In genomic region chr9:41697611-41698467, GRCm38 (mm10) we compare ENCODE assay signal across 9 mouse cellular contexts.
DNase-seq lines count a peak whose midpoint lies in the region; ATAC-seq and TF ChIP-seq lines count a peak whose summit lies in the region.
"Had no signal": no experiment of that assay in that cellular context is flagged by ENCODE, and none has a peak within 500 bp of the region (broad histone marks: within the 10 kb centered on the region; RNA-seq: fewer than 3 reads in every experiment).

No protein-coding gene starts in this region.

- H3K36me3 ChIP-seq in forebrain, embryonic 16.5 days (ENCODE audit: control insufficient read depth, insufficient read depth) = no peaks in the 10 kb centered on the region
- no peaks in the 10 kb centered on the region for H3K36me3 ChIP-seq in midbrain, embryonic 12.5 days
- H3K36me3 ChIP-seq: G1E had no signal

- TF ChIP-seq CTCF in left cerebral cortex, adult 2 months (IDR thresholded peaks at IDR 0.05) = no peak

- no peaks in the 10 kb centered on the region for H3K27me3 ChIP-seq in forebrain, embryonic 16.5 days (replicated peaks; ENCODE audit: control insufficient read depth, insufficient read depth, low read length)
- no peaks in the 10 kb centered on the region for H3K27me3 ChIP-seq in midbrain, embryonic 12.5 days

- H3K4me2 ChIP-seq in forebrain, embryonic 16.5 days (ENCODE audit: low read length) = peak overlapping the region; percentile 25; the same call in 1 of the 2 replicates
- peak overlapping the region; percentile 4; the same call in 1 of the 2 replicates for H3K4me2 ChIP-seq in midbrain, embryonic 12.5 days (replicated peaks)

- peaks cover 43% of the 10 kb centered on the region for H3K4me1 ChIP-seq in forebrain, embryonic 16.5 days (replicated peaks; ENCODE audit: control insufficient read depth, insufficient read depth, low read length)
- peaks cover 52% of the 10 kb centered on the region for H3K4me1 ChIP-seq in midbrain, embryonic 12.5 days

- peak overlapping the region; percentile 85 for H3K27ac ChIP-seq in forebrain, embryonic 16.5 days (ENCODE audit: low read length)
- peak overlapping the region; percentile 38; the same call in 1 of the 2 replicates for H3K27ac ChIP-seq in left cerebral cortex, adult 2 months
- H3K27ac ChIP-seq in midbrain, embryonic 12.5 days (replicated peaks) = peak overlapping the region; percentile 90

- intact Hi-C loops in left cerebral cortex, adult 2 months (cut with DNase I) = no loop called here

- peak; percentile 84 for ATAC-seq in forebrain, embryonic 16.5 days
- ATAC-seq in midbrain, embryonic 12.5 days (ENCODE audit: low FRiP score, low read depth) = peak; percentile 86

- WGBS in forebrain, embryonic 16.5 days = 3% methylated on average over 24 of the region's 24 CpGs
- 20% methylated on average over 24 of the region's 24 CpGs for WGBS in midbrain, embryonic 12.5 days

- DNase-seq in cerebellum, postnatal 4 days (ENCODE audit: low spot score in 2 of 2) = peak; percentile 22 to 30
- DNase-seq in left cerebral cortex, adult 2 months (ENCODE audit: extremely low spot score in 1 of 2, low spot score in 2 of 2) = peak; percentile 13 to 23
- no peak for DNase-seq in thymus, adult 18-20 months
- DNase-seq in kidney, postnatal 36 days = no peak
- DNase-seq in adrenal gland, postnatal 10 days = no peak
- DNase-seq in thymus, postnatal 4 days = no peak

- H3K9ac ChIP-seq in forebrain, embryonic 16.5 days (replicated peaks; ENCODE audit: low read depth, low read length) = peak overlapping the region; percentile 41; the same call in 1 of the 2 replicates
- no peak overlapping the region; the same call in 1 of the 2 replicates for H3K9ac ChIP-seq in midbrain, embryonic 12.5 days (replicated peaks)

- H3K4me3 ChIP-seq in forebrain, embryonic 16.5 days (replicated peaks; ENCODE audit: low read length) = no peak overlapping the region
- H3K4me3 ChIP-seq in left cerebral cortex, adult 2 months = no peak overlapping the region
- H3K4me3 ChIP-seq in midbrain, embryonic 12.5 days = no peak overlapping the region

- no peaks in the 10 kb centered on the region for H3K9me3 ChIP-seq in forebrain, embryonic 16.5 days (ENCODE audit: control insufficient read depth, low read length)
- no peaks in the 10 kb centered on the region for H3K9me3 ChIP-seq in midbrain, embryonic 12.5 days

Comparison
In these comparisons a context has a peak if more than half of its experiments do, and no peak if none do; other contexts are left out.
1. DNase-seq: peak in cerebellum, postnatal 4 days (2 of 2) and left cerebral cortex, adult 2 months (2 of 2); none in thymus, adult 18-20 months (0 of 2), kidney, postnatal 36 days (0 of 2), adrenal gland, postnatal 10 days (single experiment) and thymus, postnatal 4 days (single experiment).
2. H3K27ac ChIP-seq: peak in every context shown above with its lines; median percentile 90 in midbrain, embryonic 12.5 days; 85 in forebrain, embryonic 16.5 days; 38 in left cerebral cortex, adult 2 months.